In the genomic region with DNA sequence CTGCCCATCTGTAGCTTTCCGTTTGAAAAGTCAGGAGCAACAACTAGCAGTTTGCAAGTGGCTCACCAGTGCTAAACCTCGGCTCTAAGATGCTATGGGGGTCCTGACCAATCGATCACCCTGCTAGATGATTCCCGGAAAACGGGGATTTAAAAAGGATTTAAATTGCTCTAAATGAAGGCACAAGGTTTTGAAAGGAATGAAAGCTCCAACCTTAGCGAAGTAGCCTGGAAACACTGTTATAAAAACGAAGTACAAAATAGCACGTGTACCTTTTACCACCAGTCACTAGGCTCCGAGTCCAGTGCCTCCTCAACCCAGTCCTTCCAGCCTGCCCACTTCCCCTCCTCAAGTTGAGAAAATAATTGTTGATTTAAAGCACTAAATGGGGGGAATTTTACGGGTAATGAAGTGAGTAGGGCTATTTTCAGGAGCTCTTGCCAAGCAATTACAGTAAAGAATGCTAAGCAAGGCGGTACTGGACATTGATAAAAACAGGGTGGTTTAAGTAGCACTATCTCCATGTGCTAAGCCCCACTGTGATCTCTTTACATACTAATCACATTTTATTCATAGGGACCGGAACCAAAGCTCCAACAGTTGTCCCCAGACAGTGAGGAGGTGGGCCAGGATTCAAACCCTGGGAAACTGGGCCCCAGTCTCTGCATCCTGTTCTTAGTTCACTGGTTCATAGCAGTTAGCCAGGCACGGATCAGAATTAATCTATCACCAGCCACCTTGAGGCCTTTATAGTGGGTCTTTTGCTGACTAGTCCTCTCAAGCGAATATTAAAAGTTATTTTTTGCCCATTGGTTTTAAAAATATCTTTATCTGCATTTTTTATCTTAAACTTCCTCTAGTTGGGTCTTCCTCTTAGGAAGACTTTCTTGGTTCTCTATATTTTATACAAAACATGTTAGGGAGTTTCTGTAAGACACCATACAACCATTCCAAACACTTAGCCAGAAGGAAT, we compare ENCODE assay signal across 8 mouse cellular contexts. TPM values are rescaled to one million over a fixed set of nuclear protein-coding genes. Genes with fewer than 3 reads are reported as not detected.
DNase-seq lines count a peak whose midpoint lies in the region; ATAC-seq and TF ChIP-seq lines count a peak whose summit lies in the region.

No protein-coding gene starts in this region.

- peak; percentile 42 for DNase-seq in lung, embryonic 14.5 days
- no peak for DNase-seq in lung, postnatal 36 days
- DNase-seq in embryonic facial prominence, embryonic 14.5 days (ENCODE audit: low spot score): no peak
- DNase-seq in adrenal gland, postnatal 4 days (ENCODE audit: low spot score in 2 of 2): no peak
- no peak for DNase-seq in kidney, adult 9 months
- DNase-seq in spleen, postnatal 36 days (ENCODE audit: low spot score in 2 of 2): no peak

- H3K4me3 ChIP-seq in lung, embryonic 14.5 days (ENCODE audit: low read depth, low read length): peak overlapping the region; percentile 82
- peak overlapping the region; percentile 73 for H3K4me3 ChIP-seq in embryonic facial prominence, embryonic 14.5 days (ENCODE audit: low read depth, low read length)
- H3K4me3 ChIP-seq in intestine, postnatal 0 days (ENCODE audit: low read depth, low read length): peak overlapping the region; percentile 81
- peak overlapping the region; percentile 92 for H3K4me3 ChIP-seq in neural tube, embryonic 15.5 days (replicated peaks)

- peak overlapping the region; percentile 61 for H3K27ac ChIP-seq in lung, embryonic 14.5 days (ENCODE audit: low read depth)
- H3K27ac ChIP-seq in embryonic facial prominence, embryonic 14.5 days (replicated peaks; ENCODE audit: low read depth, low read length): 0 out of 2 replicates have a peak overlapping the region, but pooled peaks have one; percentile 8
- peak overlapping the region; percentile 86 for H3K27ac ChIP-seq in intestine, postnatal 0 days (ENCODE audit: low read depth, low read length)
- no peak overlapping the region; the same call in 1 of the 2 replicates for H3K27ac ChIP-seq in neural tube, embryonic 15.5 days (replicated peaks)

- peak overlapping the region; percentile 98 for H3K4me2 ChIP-seq in lung, embryonic 14.5 days
- H3K4me2 ChIP-seq in embryonic facial prominence, embryonic 14.5 days (ENCODE audit: low read depth, low read length): peak overlapping the region; percentile 83
- H3K4me2 ChIP-seq in intestine, postnatal 0 days (replicated peaks; ENCODE audit: low read depth): peak overlapping the region; percentile 81
- peak overlapping the region; percentile 67 for H3K4me2 ChIP-seq in neural tube, embryonic 15.5 days

- ATAC-seq in lung, embryonic 14.5 days (ENCODE audit: insufficient read depth): no peak
- ATAC-seq in embryonic facial prominence, embryonic 14.5 days (ENCODE audit: low read depth): no peak
- ATAC-seq in intestine, postnatal 0 days: no peak
- no peak for ATAC-seq in neural tube, embryonic 15.5 days (ENCODE audit: low FRiP score)

- H3K36me3 ChIP-seq in lung, embryonic 14.5 days (ENCODE audit: insufficient read depth): peaks cover 35% of the 10 kb centered on the region
- peaks cover 34% of the 10 kb centered on the region for H3K36me3 ChIP-seq in embryonic facial prominence, embryonic 14.5 days (ENCODE audit: control insufficient read depth, insufficient read depth, low read length)
- H3K36me3 ChIP-seq in intestine, postnatal 0 days (ENCODE audit: control insufficient read depth, insufficient read depth): no peaks in the 10 kb centered on the region
- no peaks in the 10 kb centered on the region for H3K36me3 ChIP-seq in neural tube, embryonic 15.5 days

- no peak for TF ChIP-seq CTCF in lung, embryonic 14.5 days (IDR thresholded peaks at IDR 0.05; ENCODE audit: low read depth)
- TF ChIP-seq CTCF in intestine, postnatal 0 days (IDR thresholded peaks at IDR 0.05; ENCODE audit: low read depth): no peak

- no peaks in the 10 kb centered on the region for H3K9me3 ChIP-seq in lung, embryonic 14.5 days (ENCODE audit: low read depth, low read length)
- H3K9me3 ChIP-seq in embryonic facial prominence, embryonic 14.5 days (ENCODE audit: control insufficient read depth, low read length): no peaks in the 10 kb centered on the region
- no peaks in the 10 kb centered on the region for H3K9me3 ChIP-seq in intestine, postnatal 0 days (ENCODE audit: control insufficient read depth)
- no peaks in the 10 kb centered on the region for H3K9me3 ChIP-seq in neural tube, embryonic 15.5 days (replicated peaks)

- H3K27me3 ChIP-seq in lung, embryonic 14.5 days (ENCODE audit: insufficient read depth, low read length): no peaks in the 10 kb centered on the region
- no peaks in the 10 kb centered on the region for H3K27me3 ChIP-seq in embryonic facial prominence, embryonic 14.5 days (replicated peaks; ENCODE audit: control insufficient read depth, insufficient read depth, low read length)
- H3K27me3 ChIP-seq in intestine, postnatal 0 days (replicated peaks; ENCODE audit: control insufficient read depth, insufficient read depth, low read length): no peaks in the 10 kb centered on the region
- peaks cover 9% of the 10 kb centered on the region for H3K27me3 ChIP-seq in neural tube, embryonic 15.5 days (replicated peaks)

- peaks cover 38% of the 10 kb centered on the region for H3K4me1 ChIP-seq in lung, embryonic 14.5 days (ENCODE audit: insufficient read depth)
- peaks cover 28% of the 10 kb centered on the region for H3K4me1 ChIP-seq in embryonic facial prominence, embryonic 14.5 days (ENCODE audit: control insufficient read depth, insufficient read depth, low read length)
- peaks cover 13% of the 10 kb centered on the region for H3K4me1 ChIP-seq in intestine, postnatal 0 days (replicated peaks; ENCODE audit: control insufficient read depth, insufficient read depth, low read length)
- peaks cover 57% of the 10 kb centered on the region for H3K4me1 ChIP-seq in neural tube, embryonic 15.5 days

- peak overlapping the region; percentile 43 for H3K9ac ChIP-seq in lung, embryonic 14.5 days
- H3K9ac ChIP-seq in embryonic facial prominence, embryonic 14.5 days (ENCODE audit: low read depth, low read length): no peak overlapping the region
- H3K9ac ChIP-seq in intestine, postnatal 0 days (ENCODE audit: low read depth, low read length): peak overlapping the region; percentile 47
- peak overlapping the region; percentile 32 for H3K9ac ChIP-seq in neural tube, embryonic 15.5 days (replicated peaks)

- WGBS in lung, embryonic 14.5 days: 38% methylated on average over 14 of the region's 14 CpGs
- 43% methylated on average over 14 of the region's 14 CpGs for WGBS in embryonic facial prominence, embryonic 14.5 days
- 20% methylated on average over 14 of the region's 14 CpGs for WGBS in intestine, postnatal 0 days
- 29% methylated on average over 14 of the region's 14 CpGs for WGBS in neural tube, embryonic 15.5 days

RNA-seq across cellular contexts. Expression of gene Tpm1, which starts 7.1 kb away (rescaled TPM):
- 635 and 725 TPM in 2 replicates for polyA plus RNA-seq in lung, embryonic 14.5 days (2014; fragmentation: Nextera tagmentation; extraction: Ambion mirVana)
- polyA plus RNA-seq in embryonic facial prominence, embryonic 14.5 days (2014; fragmentation: Nextera tagmentation; extraction: Ambion mirVana): 985 and 1,264 TPM in 2 replicates
- polyA plus RNA-seq in intestine, postnatal 0 days (2015; fragmentation: Nextera tagmentation; extraction: Ambion mirVana): 1,318 and 1,424 TPM in 2 replicates
- polyA plus RNA-seq in neural tube, embryonic 15.5 days (2015; fragmentation: Nextera tagmentation; extraction: Ambion mirVana): 230 and 300 TPM in 2 replicates
- total RNA-seq in adrenal gland, postnatal 4 days (2021): 100 to 1,000 TPM; 322 to 392 TPM
